Mouse (Mus musculus): ENCODE measurements at regions not wholly inside any gene's neighbourhood (a gene's known extent, or its start where the extent isn't known, plus 50 kb on each side); places are given as distances from the start of the nearest gene placed in this dataset.

- in situ Hi-C loops (cut with MboI, MseI): no loop called here
Measured at GRCm38 (mm10) chr1:137040898-137041297, 80.7 kb upstream of the Nr5a2 start.

DNA sequence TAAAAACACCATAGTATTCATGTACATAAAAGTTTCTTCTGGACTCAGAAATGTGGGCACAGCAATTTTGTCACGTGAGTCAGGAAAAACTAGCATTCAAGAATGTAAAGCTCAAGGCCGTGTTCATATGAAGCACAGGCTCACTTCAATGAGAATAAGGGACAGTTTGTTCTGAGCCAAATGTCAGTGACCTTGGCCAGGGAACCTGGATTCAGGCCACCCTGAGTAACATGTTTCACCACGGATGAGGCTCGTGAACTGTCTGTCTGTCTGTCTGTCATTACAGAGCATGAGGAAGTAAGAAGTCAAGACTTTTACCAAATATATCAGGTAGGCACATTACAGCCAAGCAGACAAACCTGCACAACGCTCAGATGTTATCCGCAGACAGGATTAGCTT lies 74.3 kb upstream of the Nr5a2 start:
- in situ Hi-C loops (cut with MboI, MseI): no loop called here

DNA sequence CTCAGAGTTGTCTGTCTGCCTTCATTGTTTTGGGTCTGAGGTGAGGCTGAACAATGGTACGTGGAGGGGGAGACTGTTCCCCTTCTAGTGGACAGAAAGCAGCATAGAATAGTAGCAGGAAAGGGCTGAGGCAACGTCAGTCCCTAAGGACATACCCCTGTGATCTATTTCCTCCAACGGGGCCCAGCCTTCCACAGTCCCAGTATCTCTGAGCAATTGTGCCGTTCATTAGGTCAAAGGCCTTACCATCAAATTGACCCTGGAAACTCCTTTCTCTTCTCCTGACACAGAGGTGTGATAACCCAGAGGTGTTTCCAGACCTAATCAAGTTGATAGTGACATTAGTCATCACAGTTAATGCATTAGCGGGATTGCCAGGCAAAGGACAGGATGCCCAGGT lies 73.4 kb upstream of the Nr5a2 start:
- in situ Hi-C loops (cut with MboI, MseI): no loop called here

DNA sequence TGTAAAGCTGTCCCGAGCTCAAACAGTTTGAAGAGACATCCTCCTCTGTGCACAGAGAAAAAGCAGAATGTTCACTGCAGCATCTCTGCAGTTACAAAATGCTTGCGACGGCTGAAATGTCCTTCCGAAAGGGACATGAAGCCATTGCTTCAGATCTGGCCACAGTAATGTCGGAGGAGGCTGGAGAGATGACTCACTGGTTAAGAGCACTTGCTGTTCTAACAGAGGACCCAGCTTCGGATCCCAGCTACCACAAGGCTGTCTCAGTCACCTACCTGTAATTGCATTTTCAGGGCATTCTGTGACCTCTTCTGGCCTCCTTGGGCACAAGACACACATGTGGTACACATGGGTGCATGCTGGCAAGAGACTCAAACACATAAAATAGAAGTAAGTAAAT lies 63.5 kb upstream of the Nr5a2 start:
- in situ Hi-C loops (cut with MboI, MseI): no loop called here

- in situ Hi-C loops (cut with MboI, MseI): no loop called here
Measured at GRCm38 (mm10) chr1:137020528-137020927, 60.3 kb upstream of the Nr5a2 start.

DNA sequence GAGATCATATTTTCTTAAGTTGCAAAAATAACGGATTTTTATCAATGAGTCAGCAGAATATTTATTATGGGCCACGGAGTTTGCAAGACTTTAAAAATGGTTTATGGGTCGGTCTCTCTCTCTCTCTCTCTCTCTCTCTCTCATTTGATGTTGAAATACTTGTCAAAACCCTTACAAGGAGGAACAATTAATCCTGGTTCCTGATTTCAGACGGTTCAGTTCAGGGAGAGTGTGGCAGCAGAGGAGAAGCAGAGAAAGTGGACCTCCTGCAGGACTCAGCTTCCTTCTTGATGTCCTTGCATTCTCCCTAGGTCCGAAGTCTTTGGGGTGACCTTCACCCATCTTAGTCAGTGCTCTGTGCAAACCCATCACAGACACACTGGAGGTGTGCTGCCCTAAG lies 57.4 kb upstream of the Nr5a2 start:
- in situ Hi-C loops (cut with MboI, MseI): no loop called here

GRCm38 (mm10) chr1:137010240-137010926 lies 50.1 kb upstream of the Nr5a2 start:
- in situ Hi-C loops (cut with MboI, MseI): no loop called here
